Comparison of ENCODE assay signal across 12 mouse cellular contexts in the genomic region with DNA sequence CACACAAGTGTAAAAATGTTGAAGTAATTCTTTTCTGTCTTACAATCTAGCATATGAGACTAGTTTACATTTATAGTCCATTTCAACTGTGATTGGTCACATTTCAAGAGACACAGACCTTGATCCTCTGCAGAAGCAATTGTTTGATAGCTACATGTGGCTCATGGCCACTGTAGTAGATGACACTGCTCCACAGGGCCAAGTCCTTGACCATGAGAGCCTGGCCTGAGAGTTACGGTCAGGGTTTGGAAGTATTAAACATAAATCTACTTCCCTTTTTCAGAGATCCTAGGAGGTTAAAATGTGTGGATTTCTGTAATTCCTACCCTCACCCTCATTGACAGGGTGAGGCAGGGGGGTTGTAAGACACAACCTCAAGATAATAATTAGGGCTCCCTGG. TPM values are rescaled to one million over a fixed set of nuclear protein-coding genes. Genes with fewer than 3 reads are reported as not detected.
"Had no signal": no experiment of that assay in that cellular context is flagged by ENCODE, and none has a peak within 500 bp of the region (broad histone marks: within the 10 kb centered on the region; RNA-seq: fewer than 3 reads in every experiment).

No protein-coding gene starts in this region.

- DNase-seq: lung, adult 18-20 months; lung, embryonic 14.5 days; lung, postnatal 10 days; lung, postnatal 4 days; right cerebral cortex, postnatal 14 days; thymus, postnatal 14 days; thymus, postnatal 36 days had no signal

- ATAC-seq: midbrain, embryonic 13.5 days; midbrain, embryonic 15.5 days had no signal

RNA-seq across cellular contexts. Expression of a gene that starts 13.9 kb away (rescaled TPM):
- total RNA-seq: midbrain, postnatal 0 days; monocyte, adult 5-6 weeks; neutrophil, adult 5-6 weeks had no signal

RNA-seq across cellular contexts. Expression of a gene that starts 53.4 kb away (rescaled TPM):
- total RNA-seq: monocyte, adult 5-6 weeks had no signal

RNA-seq across cellular contexts. Expression of a gene that starts 57.8 kb away (rescaled TPM):
- total RNA-seq: monocyte, adult 5-6 weeks had no signal
